Comparison of ENCODE assay signal across 10 mouse cellular contexts in the genomic region with DNA sequence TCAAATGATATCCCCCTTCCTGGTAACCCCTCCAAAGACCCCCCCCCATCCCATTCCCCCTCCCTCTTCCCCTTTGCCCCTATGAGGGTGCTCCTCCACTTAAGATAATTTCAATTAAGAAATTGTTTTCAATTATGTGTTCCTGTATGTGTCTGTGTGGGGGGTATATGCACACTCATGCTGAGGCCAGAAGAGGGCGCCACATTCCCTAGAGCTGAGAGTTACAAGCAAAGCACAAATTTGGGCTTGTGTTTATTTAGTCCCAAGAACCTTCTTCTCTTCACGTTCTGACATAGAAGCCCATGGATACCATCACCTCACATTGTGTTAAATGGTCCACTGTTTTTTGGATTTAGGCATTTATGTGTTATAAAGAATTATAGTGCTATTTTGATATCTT. TPM values are rescaled to one million over a fixed set of nuclear protein-coding genes. Genes with fewer than 3 reads are reported as not detected.
A peak's percentile ranks its signal among the peaks of the same experiment; 100 is the strongest.
DNase-seq lines count a peak whose midpoint lies in the region; TF ChIP-seq lines count a peak whose summit lies in the region.
"Had no signal": no experiment of that assay in that cellular context is flagged by ENCODE, and none has a peak within 500 bp of the region (broad histone marks: within the 10 kb centered on the region; RNA-seq: fewer than 3 reads in every experiment).

No protein-coding gene starts in this region.

- H3K27ac ChIP-seq in left cerebral cortex, adult 2 months = no peak overlapping the region
- H3K27ac ChIP-seq in bone marrow, adult 2 months (ENCODE audit: control insufficient read depth, insufficient read depth, low read depth, low read length, poor library complexity) = no peak overlapping the region
- H3K27ac ChIP-seq: liver, embryonic 15.5 days had no signal

- intact Hi-C loops in left cerebral cortex, adult 2 months (cut with DNase I) = loop anchor here (2.0 to 5.0 kb wide), 2 partner anchors 34 to 54 kb away; a partner anchor contains a TSS
- intact Hi-C loops in left cerebral cortex, postnatal 25 days (cut with DNase I) = no loop called here

- peak; percentile 40 for TF ChIP-seq CTCF in left cerebral cortex, adult 2 months (IDR thresholded peaks at IDR 0.05)
- TF ChIP-seq CTCF in bone marrow, adult 2 months (IDR thresholded peaks at IDR 0.05; ENCODE audit: control insufficient read depth, insufficient read depth, low read length) = peak; percentile 74

- no peak overlapping the region for H3K4me3 ChIP-seq in left cerebral cortex, adult 2 months
- H3K4me3 ChIP-seq in bone marrow, adult 2 months (replicated peaks; ENCODE audit: control insufficient read depth, low read depth, low read length) = no peak overlapping the region
- H3K4me3 ChIP-seq: liver, embryonic 15.5 days had no signal

- H3K4me1 ChIP-seq in bone marrow, adult 2 months (ENCODE audit: control insufficient read depth, insufficient read depth, low read length) = no peaks in the 10 kb centered on the region; the same call in 1 of the 2 replicates

- 75% methylated on average over 2 of the region's 2 CpGs for WGBS in bone marrow, adult 2 months

- no peak for TF ChIP-seq POLR2A in bone marrow, adult 2 months (IDR thresholded peaks at IDR 0.05; ENCODE audit: borderline replicate concordance, control insufficient read depth, low read depth, low read length)

- peak; percentile 83 for DNase-seq in adrenal gland, postnatal 14 days
- DNase-seq in adrenal gland, postnatal 4 days (ENCODE audit: low spot score in 2 of 2) = no peak
- DNase-seq in left cerebral cortex, adult 2 months (ENCODE audit: extremely low spot score in 1 of 2, low spot score in 2 of 2) = no peak
- no peak for DNase-seq in left cerebral cortex, postnatal 25 days (ENCODE audit: low spot score in 2 of 2)
- peak; percentile 45 for DNase-seq in retina, embryonic 14.5 days (ENCODE audit: low spot score)
- no peak for DNase-seq in Muller cell, postnatal 12 days (ENCODE audit: inconsistent ontology term)
- no peak for DNase-seq in urinary bladder, postnatal 10 days (ENCODE audit: low spot score)
- DNase-seq: gastrocnemius, postnatal 14 days had no signal

RNA-seq across cellular contexts. Expression of a gene that starts 32.2 kb away (rescaled TPM):
- 119 and 125 TPM in 2 replicates for total RNA-seq in adrenal gland, postnatal 14 days (2021)
- total RNA-seq in adrenal gland, postnatal 4 days (2021) = 100 to 1,000 TPM; 145 to 183 TPM
- total RNA-seq in left cerebral cortex, adult 2 months (2021) = 10 to 100 TPM; 70.8 to 82.2 TPM
- total RNA-seq in left cerebral cortex, postnatal 25 days (2021) = 10 to 100 TPM; 74.3 to 80.1 TPM
- 221 and 300 TPM in 2 replicates for polyA plus RNA-seq in bone marrow, adult 2 months (2011; ENCODE audit: insufficient read depth, insufficient read length, low replicate concordance, missing spikeins)

RNA-seq across cellular contexts. Expression of a gene that starts 50.4 kb away (rescaled TPM):
- total RNA-seq in adrenal gland, postnatal 14 days (2021) = 110 and 149 TPM in 2 replicates
- total RNA-seq in adrenal gland, postnatal 4 days (2021) = 100 to 1,000 TPM; 152 to 159 TPM
- 10 to 100 TPM; 41.1 to 41.7 TPM for total RNA-seq in left cerebral cortex, adult 2 months (2021)
- total RNA-seq in left cerebral cortex, postnatal 25 days (2021) = 10 to 100 TPM; 46.8 to 48.4 TPM
- 37.3 and 38.3 TPM in 2 replicates for polyA plus RNA-seq in bone marrow, adult 2 months (2011; ENCODE audit: insufficient read depth, insufficient read length, low replicate concordance, missing spikeins)

Comparison
In these comparisons a context has a peak if more than half of its experiments do, and no peak if none do; other contexts are left out.
1. DNase-seq: peak in adrenal gland, postnatal 14 days (single experiment) and retina, embryonic 14.5 days (single experiment); none in adrenal gland, postnatal 4 days (0 of 2), left cerebral cortex, adult 2 months (0 of 2), left cerebral cortex, postnatal 25 days (0 of 2), Muller cell, postnatal 12 days (single experiment) and urinary bladder, postnatal 10 days (single experiment).